Mouse (Mus musculus) layer of hippocampus, postnatal 25 days (tissue): ENCODE data around the gene 9530068E07Rik. TPM values are rescaled to one million over a fixed set of nuclear protein-coding genes. Genes with fewer than 3 reads are reported as not detected.

Source experiments
- DNase-seq, 2 experiments: peaks; one replicate each; pipeline ENCODE4 v3.0.0; 2022; ENCODE audit warnings: mixed read lengths in 2 of 2, low spot score in 1 of 2; ENCODE audit errors: extremely low spot score in 1 of 2
- total RNA-seq, 2 experiments: library from RNA; stranded (reverse); gene quantifications; 2 replicates each; pipeline ENCODE4 v1.2.3; 2021

Gene 9530068E07Rik
- total RNA-seq, 2 experiments from 2014 or later = 71.3 to 78.1 TPM

- no peak for DNase-seq
Measured at GRCm38 (mm10) chr11:52419861-52420260, 23.6 kb downstream of the 9530068E07Rik start.

GRCm38 (mm10) chr11:52420296-52421052 lies 24.2 kb downstream of the 9530068E07Rik start:
- no peak for DNase-seq

GRCm38 (mm10) chr11:52421053-52421778 lies 25.0 kb downstream of the 9530068E07Rik start:
- DNase-seq = peak; percentile 68 to 90

- no peak for DNase-seq
Measured at GRCm38 (mm10) chr11:52429440-52429839, 33.2 kb downstream of the 9530068E07Rik start.

- no peak for DNase-seq
Measured at GRCm38 (mm10) chr11:52431594-52431993, 35.4 kb downstream of the 9530068E07Rik start.

GRCm38 (mm10) chr11:52432148-52432547 lies 35.9 kb downstream of the 9530068E07Rik start:
- DNase-seq = no peak

GRCm38 (mm10) chr11:52433076-52433796 lies 37.0 kb downstream of the 9530068E07Rik start:
- DNase-seq = no peak

GRCm38 (mm10) chr11:52433797-52434195 lies 37.6 kb downstream of the 9530068E07Rik start:
- no peak for DNase-seq

- DNase-seq = no peak
Measured at GRCm38 (mm10) chr11:52435466-52435865, 39.2 kb downstream of the 9530068E07Rik start.

GRCm38 (mm10) chr11:52437123-52437522 lies 40.9 kb downstream of the 9530068E07Rik start:
- DNase-seq = no peak

- no peak for DNase-seq
Measured at GRCm38 (mm10) chr11:52441096-52441495, 44.9 kb downstream of the 9530068E07Rik start.

GRCm38 (mm10) chr11:52447242-52447641 lies 51.0 kb downstream of the 9530068E07Rik start:
- DNase-seq = no peak

GRCm38 (mm10) chr11:52449004-52449403 lies 52.8 kb downstream of the 9530068E07Rik start:
- no peak for DNase-seq

- no peak for DNase-seq
Measured at GRCm38 (mm10) chr11:52458281-52458680, 62.1 kb downstream of the 9530068E07Rik start.

Other genes with a start within 250 kb of the 9530068E07Rik start
- not detected for gene Olfr1371, start 182.4 kb upstream of the 9530068E07Rik start, total RNA-seq
- gene Skp1a, start 164.4 kb upstream of the 9530068E07Rik start, total RNA-seq = 100 to 1,000 TPM; 448 to 507 TPM
- 1 to 10 TPM; 3.2 to 3.4 TPM for gene Tcf7, start 113.4 kb upstream of the 9530068E07Rik start, total RNA-seq
- gene Vdac1, start 35.6 kb upstream of the 9530068E07Rik start, total RNA-seq = 100 to 1,000 TPM; 529 to 579 TPM